Mouse (Mus musculus): ENCODE results near the gene Epb41l3.

DNA sequence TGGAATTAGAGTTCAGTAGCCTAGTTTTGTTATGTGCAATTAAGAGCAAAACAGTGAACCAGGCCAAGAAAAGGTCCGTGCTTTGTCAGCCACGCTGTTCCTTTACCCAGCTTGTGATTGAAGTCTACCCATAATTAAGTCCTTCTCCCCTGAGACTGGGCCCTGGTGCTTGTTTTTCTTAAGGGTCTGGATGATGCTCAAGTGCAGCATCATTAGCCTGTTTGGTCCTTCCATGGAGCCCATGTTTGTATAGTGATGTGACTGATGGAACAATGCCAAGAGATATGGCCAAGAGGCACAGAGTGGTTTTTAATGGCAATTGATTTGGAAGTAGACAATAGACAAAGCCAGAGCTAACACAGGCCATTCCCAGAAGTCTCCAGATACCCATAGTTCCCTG is 36.7 kb downstream of the Epb41l3 start:
- TF ChIP-seq CTCF (IDR thresholded peaks at IDR 0.05; ENCODE audit: insufficient read depth, low read depth, low read length) (no peak), POLR2A (IDR thresholded peaks at IDR 0.05; ENCODE audit: insufficient read depth, low read depth, low read length) (no peak)
